14 mouse cellular contexts compared by ENCODE assay signal in genomic region chr8:114363167-114363566, GRCm38 (mm10). TPM values are rescaled to one million over a fixed set of nuclear protein-coding genes. Genes with fewer than 3 reads are reported as not detected.
A peak's percentile ranks its signal among the peaks of the same experiment; 100 is the strongest.
DNase-seq lines count a peak whose midpoint lies in the region; ATAC-seq and TF ChIP-seq lines count a peak whose summit lies in the region.
"Had no signal": no experiment of that assay in that cellular context is flagged by ENCODE, and none has a peak within 500 bp of the region (broad histone marks: within the 10 kb centered on the region; RNA-seq: fewer than 3 reads in every experiment).

No protein-coding gene starts in this region.

- H3K4me2 ChIP-seq in heart, embryonic 12.5 days, result no peak overlapping the region

- ATAC-seq in heart, embryonic 12.5 days (ENCODE audit: insufficient number of reproducible peaks, low FRiP score), result no peak

- H3K27me3 ChIP-seq in E14TG2a.4 (ENCODE audit: insufficient read depth, low read length), result peaks cover 10% of the 10 kb centered on the region
- 0 out of 2 replicates have a peak, but pooled peaks cover 4% of the 10 kb centered on the region for H3K27me3 ChIP-seq in embryonic facial prominence, embryonic 10.5 days (replicated peaks; ENCODE audit: low read depth, poor library complexity, severe bottlenecking)
- no peaks in the 10 kb centered on the region for H3K27me3 ChIP-seq in heart, embryonic 12.5 days (replicated peaks)

- peak; percentile 66 for TF ChIP-seq CTCF in E14TG2a.4 (conservative IDR thresholded peaks at IDR 0.05; ENCODE audit: low read length)

- H3K4me3 ChIP-seq in E14TG2a.4 (replicated peaks; ENCODE audit: low read length), result no peak overlapping the region
- no peak overlapping the region for H3K4me3 ChIP-seq in embryonic facial prominence, embryonic 10.5 days
- no peak overlapping the region for H3K4me3 ChIP-seq in heart, embryonic 12.5 days
- H3K4me3 ChIP-seq: myocyte had no signal

- no peak overlapping the region for H3K27ac ChIP-seq in embryonic facial prominence, embryonic 10.5 days (replicated peaks)
- no peak overlapping the region for H3K27ac ChIP-seq in heart, embryonic 12.5 days (ENCODE audit: poor library complexity, severe bottlenecking)

- peak; percentile 37 for DNase-seq in embryo, embryonic 10.5 days (ENCODE audit: low spot score)
- DNase-seq in embryo, embryonic 10 days (ENCODE audit: low spot score), result no peak
- peak; percentile 11 for DNase-seq in left cerebral cortex, postnatal 4 days
- DNase-seq in left cerebral cortex, postnatal 36 days (ENCODE audit: low spot score in 2 of 2), result no peak
- DNase-seq in embryonic facial prominence, embryonic 10.5 days (ENCODE audit: low spot score), result peak; percentile 30
- DNase-seq in spleen, postnatal 10 days (ENCODE audit: low spot score in 2 of 2), result no peak
- DNase-seq: gastrocnemius, postnatal 14 days; lung, postnatal 36 days had no signal

- intact Hi-C loops in left cerebral cortex, postnatal 4 days (cut with DNase I), result loop anchor here (10.0 kb wide), 1 partner anchor 158 kb away; the partner anchor contains the start of gene Vat1l
- intact Hi-C loops in left cerebral cortex, postnatal 36 days (cut with DNase I), result no loop called here

- H3K4me1 ChIP-seq in E14TG2a.4 (replicated peaks; ENCODE audit: low read depth, low read length), result no peaks in the 10 kb centered on the region
- peaks cover 16% of the 10 kb centered on the region for H3K4me1 ChIP-seq in embryonic facial prominence, embryonic 10.5 days
- H3K4me1 ChIP-seq in heart, embryonic 12.5 days (replicated peaks), result no peaks in the 10 kb centered on the region

- 69% methylated on average over 5 of the region's 5 CpGs for WGBS in embryonic facial prominence, embryonic 10.5 days
- WGBS in heart, embryonic 12.5 days, result 60% methylated on average over 5 of the region's 5 CpGs

- H3K9ac ChIP-seq in heart, embryonic 12.5 days, result no peak overlapping the region

- no peaks in the 10 kb centered on the region for H3K36me3 ChIP-seq in E14TG2a.4 (ENCODE audit: insufficient read depth, low read length)
- no peaks in the 10 kb centered on the region for H3K36me3 ChIP-seq in embryonic facial prominence, embryonic 10.5 days (replicated peaks)
- H3K36me3 ChIP-seq in heart, embryonic 12.5 days, result no peaks in the 10 kb centered on the region

- no peaks in the 10 kb centered on the region for H3K9me3 ChIP-seq in E14TG2a.4 (ENCODE audit: low read length)
- H3K9me3 ChIP-seq in embryonic facial prominence, embryonic 10.5 days, result no peaks in the 10 kb centered on the region
- H3K9me3 ChIP-seq in heart, embryonic 12.5 days (replicated peaks), result no peaks in the 10 kb centered on the region

RNA-seq across cellular contexts. Expression of gene Clec3a, which starts 54.7 kb away (rescaled TPM):
- total RNA-seq in left cerebral cortex, postnatal 4 days (2021), result not detected
- total RNA-seq in left cerebral cortex, postnatal 36 days (2021), result not detected
- not detected in 2 replicates for polyA plus RNA-seq in embryonic facial prominence, embryonic 10.5 days (2016; fragmentation: Nextera tagmentation; extraction: Ambion mirVana)
- polyA plus RNA-seq in heart, embryonic 12.5 days (2016; fragmentation: Nextera tagmentation; extraction: Ambion mirVana), result not detected in 2 replicates
- total RNA-seq: left cerebral cortex, postnatal 10 days had no signal
- polyA plus RNA-seq: heart, embryonic 16.5 days; kidney, embryonic 14.5 days; myocyte had no signal

Comparison
In these comparisons a context has a peak if more than half of its experiments do, and no peak if none do; other contexts are left out.
1. DNase-seq: peak in embryo, embryonic 10.5 days (single experiment), left cerebral cortex, postnatal 4 days (single experiment) and embryonic facial prominence, embryonic 10.5 days (single experiment); none in embryo, embryonic 10 days (single experiment), left cerebral cortex, postnatal 36 days (0 of 2) and spleen, postnatal 10 days (0 of 2).